In the genomic region with DNA sequence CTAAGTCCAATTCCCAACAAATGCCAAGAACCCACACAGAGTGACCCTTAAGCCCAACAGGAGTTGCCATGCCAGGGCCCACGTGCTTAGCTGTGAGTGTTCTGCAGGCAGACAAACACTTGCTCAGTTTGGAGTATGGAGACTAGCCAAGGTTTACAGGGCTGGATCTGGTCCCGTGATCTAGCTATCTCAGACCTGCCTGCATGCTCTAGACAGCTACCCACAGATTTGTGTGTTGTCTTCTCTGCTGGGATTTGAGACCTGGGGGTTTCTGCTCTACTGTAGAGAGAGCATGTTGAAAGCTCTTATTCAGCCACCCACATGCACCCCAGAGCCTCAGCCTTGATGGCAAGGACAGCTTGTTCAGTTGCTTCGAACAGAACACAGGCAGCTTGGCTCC, we compare ENCODE assay signal across 9 mouse cellular contexts. TPM values are rescaled to one million over a fixed set of nuclear protein-coding genes. Genes with fewer than 3 reads are reported as not detected.
DNase-seq lines count a peak whose midpoint lies in the region; ATAC-seq and TF ChIP-seq lines count a peak whose summit lies in the region.
"Had no signal": no experiment of that assay in that cellular context is flagged by ENCODE, and none has a peak within 500 bp of the region (broad histone marks: within the 10 kb centered on the region; RNA-seq: fewer than 3 reads in every experiment).

No protein-coding gene starts in this region.

- no peak for TF ChIP-seq POLR2A in kidney, adult 2 months (IDR thresholded peaks at IDR 0.05; ENCODE audit: low read depth, low read length)

- H3K27me3 ChIP-seq in kidney, adult 2 months (replicated peaks; ENCODE audit: control insufficient read depth, insufficient read depth, low read length) = no peaks in the 10 kb centered on the region
- H3K27me3 ChIP-seq in heart, embryonic 15.5 days = no peaks in the 10 kb centered on the region
- H3K27me3 ChIP-seq in lung, embryonic 14.5 days (ENCODE audit: insufficient read depth, low read length) = no peaks in the 10 kb centered on the region
- H3K27me3 ChIP-seq in midbrain, embryonic 15.5 days (replicated peaks) = no peaks in the 10 kb centered on the region

- no peaks in the 10 kb centered on the region for H3K36me3 ChIP-seq in kidney, adult 2 months (ENCODE audit: control insufficient read depth, insufficient read depth, low read length)
- H3K36me3 ChIP-seq in heart, embryonic 15.5 days = no peaks in the 10 kb centered on the region
- no peaks in the 10 kb centered on the region for H3K36me3 ChIP-seq in lung, embryonic 14.5 days (ENCODE audit: insufficient read depth)
- no peaks in the 10 kb centered on the region for H3K36me3 ChIP-seq in midbrain, embryonic 15.5 days (replicated peaks)
- H3K36me3 ChIP-seq: midbrain, embryonic 12.5 days had no signal

- TF ChIP-seq CTCF in kidney, adult 2 months (conservative IDR thresholded peaks at IDR 0.05; ENCODE audit: insufficient read depth, insufficient read length, low read depth, low read length) = no peak
- TF ChIP-seq CTCF in lung, embryonic 14.5 days (IDR thresholded peaks at IDR 0.05; ENCODE audit: low read depth) = no peak

- 58% methylated on average over 3 of the region's 3 CpGs for WGBS in kidney, adult 2 months
- WGBS in heart, embryonic 15.5 days = 32% methylated on average over 3 of the region's 3 CpGs
- 30% methylated on average over 3 of the region's 3 CpGs for WGBS in lung, embryonic 14.5 days
- WGBS in midbrain, embryonic 15.5 days = 77% methylated on average over 3 of the region's 3 CpGs

- peak; percentile 56 to 90 for DNase-seq in adrenal gland, adult (ENCODE audit: inconsistent age in 2 of 2, low spot score in 1 of 2)
- no peak for DNase-seq in adrenal gland, adult 18-20 months (ENCODE audit: low spot score in 2 of 2)
- DNase-seq in kidney, adult 2 months = peak; percentile 80
- no peak for DNase-seq in kidney, postnatal 14 days
- DNase-seq in lung, embryonic 14.5 days = peak; percentile 71
- DNase-seq in spleen, postnatal 36 days (ENCODE audit: low spot score in 2 of 2) = no peak

- H3K9ac ChIP-seq in heart, embryonic 15.5 days = no peak overlapping the region
- H3K9ac ChIP-seq in lung, embryonic 14.5 days = no peak overlapping the region
- no peak overlapping the region for H3K9ac ChIP-seq in midbrain, embryonic 15.5 days
- H3K9ac ChIP-seq: midbrain, embryonic 12.5 days had no signal

- peak; percentile 62; the same call in 1 of the 2 replicates for ATAC-seq in heart, embryonic 15.5 days (replicated peaks; ENCODE audit: insufficient number of reproducible peaks, insufficient read depth, low FRiP score, low read depth)
- no peak for ATAC-seq in lung, embryonic 14.5 days (ENCODE audit: insufficient read depth)
- ATAC-seq in midbrain, embryonic 15.5 days (replicated peaks) = no peak

- peaks cover 13% of the 10 kb centered on the region for H3K4me1 ChIP-seq in kidney, adult 2 months (ENCODE audit: control insufficient read depth, insufficient read depth, low read length)
- H3K4me1 ChIP-seq in heart, embryonic 15.5 days (replicated peaks) = peaks cover 28% of the 10 kb centered on the region
- peaks cover 21% of the 10 kb centered on the region; the same call in 1 of the 2 replicates for H3K4me1 ChIP-seq in lung, embryonic 14.5 days (ENCODE audit: insufficient read depth)
- H3K4me1 ChIP-seq in midbrain, embryonic 15.5 days = peaks cover 5% of the 10 kb centered on the region; the same call in 1 of the 2 replicates

- H3K9me3 ChIP-seq in heart, embryonic 15.5 days (replicated peaks) = no peaks in the 10 kb centered on the region
- H3K9me3 ChIP-seq in lung, embryonic 14.5 days (ENCODE audit: low read depth, low read length) = no peaks in the 10 kb centered on the region
- H3K9me3 ChIP-seq in midbrain, embryonic 15.5 days = no peaks in the 10 kb centered on the region
- H3K9me3 ChIP-seq: midbrain, embryonic 12.5 days had no signal

- no peak overlapping the region for H3K27ac ChIP-seq in kidney, adult 2 months (ENCODE audit: insufficient read depth, low read depth, low read length)
- 0 out of 2 replicates have a peak overlapping the region, but pooled peaks have one; percentile 52 for H3K27ac ChIP-seq in heart, embryonic 15.5 days
- H3K27ac ChIP-seq in lung, embryonic 14.5 days (ENCODE audit: low read depth) = peak overlapping the region; percentile 66; the same call in 1 of the 2 replicates
- H3K27ac ChIP-seq in midbrain, embryonic 15.5 days = no peak overlapping the region
- H3K27ac ChIP-seq: midbrain, embryonic 12.5 days had no signal

- no peak overlapping the region for H3K4me3 ChIP-seq in kidney, adult 2 months (ENCODE audit: insufficient read depth, low read depth, low read length)
- H3K4me3 ChIP-seq in heart, embryonic 15.5 days = no peak overlapping the region
- H3K4me3 ChIP-seq in lung, embryonic 14.5 days (ENCODE audit: low read depth, low read length) = no peak overlapping the region
- H3K4me3 ChIP-seq in midbrain, embryonic 15.5 days = no peak overlapping the region
- H3K4me3 ChIP-seq: midbrain, embryonic 12.5 days had no signal

- H3K4me2 ChIP-seq in heart, embryonic 15.5 days = no peak overlapping the region
- no peak overlapping the region for H3K4me2 ChIP-seq in lung, embryonic 14.5 days
- H3K4me2 ChIP-seq in midbrain, embryonic 15.5 days = no peak overlapping the region
- H3K4me2 ChIP-seq: midbrain, embryonic 12.5 days had no signal

RNA-seq across cellular contexts. Expression of gene Rhob, which starts 45.3 kb away (rescaled TPM):
- 100 to 1,000 TPM; 186 to 189 TPM for total RNA-seq in adrenal gland, adult 18-20 months (2021)
- 128 and 145 TPM in 2 replicates for polyA plus RNA-seq in kidney, adult 2 months (2012; rRNA removed)
- polyA plus RNA-seq in heart, embryonic 15.5 days (2015; fragmentation: Nextera tagmentation; extraction: Ambion mirVana) = 35.4 and 40.6 TPM in 2 replicates
- 62.4 and 66.5 TPM in 2 replicates for polyA plus RNA-seq in lung, embryonic 14.5 days (2014; fragmentation: Nextera tagmentation; extraction: Ambion mirVana)
- 83.3 and 95.1 TPM in 2 replicates for polyA plus RNA-seq in midbrain, embryonic 15.5 days (2015; fragmentation: Nextera tagmentation; extraction: Ambion mirVana)

Comparison
In these comparisons a context has a peak if more than half of its experiments do, and no peak if none do; other contexts are left out.
1. DNase-seq: peak in adrenal gland, adult (2 of 2), kidney, adult 2 months (single experiment) and lung, embryonic 14.5 days (single experiment); none in adrenal gland, adult 18-20 months (0 of 2), kidney, postnatal 14 days (single experiment) and spleen, postnatal 36 days (0 of 2).
2. H3K27ac ChIP-seq: peak in heart, embryonic 15.5 days (single experiment) and lung, embryonic 14.5 days (single experiment); none in kidney, adult 2 months (single experiment) and midbrain, embryonic 15.5 days (single experiment).